Mouse (Mus musculus): ENCODE measurements around the gene Fam19a1.

- TF ChIP-seq EP300 (IDR thresholded peaks at IDR 0.05; ENCODE audit: insufficient read depth, low read depth, low read length) (no peak), POLR2A (IDR thresholded peaks at IDR 0.05; ENCODE audit: insufficient read depth, low read length) (no peak), CTCF (IDR thresholded peaks at IDR 0.05; ENCODE audit: low read depth, low read length) (no peak)
Observed at GRCm38 (mm10) chr6:96648742-96649141, 535.8 kb downstream of the Fam19a1 start.

Measured in ES-Bruce4 (cell line).